Mouse (Mus musculus) bone marrow macrophage, adult 2 months (primary cell): ENCODE data around the gene Git1.

ENCODE experiments used
- CTCF ChIP-seq: IDR thresholded peaks from 2 replicates; pipeline ENCODE4 v1.5.1; 2012; ENCODE audit warnings: low read depth, mild to moderate bottlenecking, low read length, moderate library complexity
- POLR2A ChIP-seq: IDR thresholded peaks from 2 replicates; pipeline ENCODE4 v1.6.1; 2012; ENCODE audit warnings: mild to moderate bottlenecking, low read depth, low read length, borderline replicate concordance

- no peak for TF ChIP-seq CTCF
- no peak for TF ChIP-seq POLR2A
These were observed 5.1 kb downstream of the Git1 start for GRCm38 (mm10) chr11:77498261-77499139.
